ENCODE assay signal across 20 mouse cellular contexts in the genomic region with DNA sequence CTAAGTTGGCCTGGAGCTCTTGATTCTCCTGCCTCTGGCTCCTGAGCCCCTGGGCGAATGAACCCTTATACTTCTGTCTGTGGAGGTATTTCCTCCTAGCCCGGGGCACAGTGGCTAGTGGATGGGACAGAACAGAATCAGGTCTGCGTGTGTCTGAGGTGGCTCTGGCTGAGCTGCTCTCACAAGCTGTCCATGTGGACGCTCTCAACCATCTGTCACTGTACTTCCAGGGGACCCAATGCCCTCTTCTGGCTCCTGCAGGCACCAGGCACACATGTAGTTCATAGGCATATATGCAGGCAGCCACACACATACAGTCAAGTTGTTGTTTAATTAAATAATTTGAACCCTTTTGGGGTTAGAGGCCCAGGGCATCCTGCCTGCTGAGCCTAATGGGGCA. TPM values are rescaled to one million over a fixed set of nuclear protein-coding genes. Genes with fewer than 3 reads are reported as not detected.
DNase-seq lines count a peak whose midpoint lies in the region; ATAC-seq and TF ChIP-seq lines count a peak whose summit lies in the region.
"Had no signal": no experiment of that assay in that cellular context is flagged by ENCODE, and none has a peak within 500 bp of the region (broad histone marks: within the 10 kb centered on the region; RNA-seq: fewer than 3 reads in every experiment).

No protein-coding gene starts in this region.

- H3K27ac ChIP-seq in kidney, embryonic 16.5 days (ENCODE audit: low read length) = no peak overlapping the region
- H3K27ac ChIP-seq in kidney, adult 2 months (ENCODE audit: insufficient read depth, low read depth, low read length) = no peak overlapping the region
- 0 out of 2 replicates have a peak overlapping the region, but pooled peaks have one; percentile 19 for H3K27ac ChIP-seq in liver, embryonic 15.5 days (replicated peaks)
- H3K27ac ChIP-seq: forebrain, embryonic 15.5 days; heart, adult 2 months; hindbrain, embryonic 14.5 days had no signal

- no peak for TF ChIP-seq CTCF in kidney, adult 2 months (conservative IDR thresholded peaks at IDR 0.05; ENCODE audit: insufficient read depth, insufficient read length, low read depth, low read length)

- no peaks in the 10 kb centered on the region for H3K9me3 ChIP-seq in kidney, embryonic 16.5 days (ENCODE audit: low read length)
- no peaks in the 10 kb centered on the region for H3K9me3 ChIP-seq in liver, embryonic 15.5 days (replicated peaks)
- H3K9me3 ChIP-seq: forebrain, embryonic 15.5 days had no signal

- 0 out of 2 replicates have a peak overlapping the region, but pooled peaks have one; percentile 12 for H3K9ac ChIP-seq in kidney, embryonic 16.5 days (replicated peaks; ENCODE audit: low read length)
- no peak overlapping the region for H3K9ac ChIP-seq in liver, embryonic 15.5 days
- H3K9ac ChIP-seq: forebrain, embryonic 15.5 days; hindbrain, embryonic 14.5 days had no signal

- no peaks in the 10 kb centered on the region for H3K36me3 ChIP-seq in kidney, embryonic 16.5 days (ENCODE audit: insufficient read depth, low read length)
- H3K36me3 ChIP-seq in kidney, adult 2 months (ENCODE audit: control insufficient read depth, insufficient read depth, low read length) = no peaks in the 10 kb centered on the region
- H3K36me3 ChIP-seq in liver, embryonic 15.5 days (replicated peaks) = no peaks in the 10 kb centered on the region
- H3K36me3 ChIP-seq: forebrain, embryonic 15.5 days had no signal

- H3K4me2 ChIP-seq in kidney, embryonic 16.5 days (replicated peaks; ENCODE audit: low read depth, low read length) = no peak overlapping the region
- no peak overlapping the region for H3K4me2 ChIP-seq in liver, embryonic 15.5 days
- H3K4me2 ChIP-seq: forebrain, embryonic 15.5 days; hindbrain, embryonic 14.5 days; midbrain, embryonic 11.5 days had no signal

- DNase-seq in kidney, adult 2 months = no peak
- DNase-seq in cerebellum, adult 11-12 months = peak; percentile 84
- peak; percentile 63 to 67 for DNase-seq in cerebellum, postnatal 10 days
- DNase-seq in spleen, postnatal 14 days (ENCODE audit: low spot score in 2 of 2) = no peak
- no peak for DNase-seq in spleen, adult 18-20 months
- DNase-seq: adrenal gland, adult 2 months; embryo, embryonic 11 days; heart, adult 2 months; right cerebral cortex, postnatal 14 days; thymus, adult 18-20 months had no signal

- ATAC-seq in kidney, embryonic 16.5 days (ENCODE audit: low FRiP score, low TSS enrichment) = no peak
- ATAC-seq in liver, embryonic 15.5 days (ENCODE audit: insufficient read depth) = no peak
- ATAC-seq in erythroblast, adult 5-6 weeks (replicated peaks; ENCODE audit: low FRiP score, poor library complexity, severe bottlenecking) = no peak
- ATAC-seq: forebrain, embryonic 15.5 days had no signal

- H3K27me3 ChIP-seq in kidney, embryonic 16.5 days (ENCODE audit: insufficient read depth, low read length) = no peaks in the 10 kb centered on the region
- H3K27me3 ChIP-seq in kidney, adult 2 months (replicated peaks; ENCODE audit: control insufficient read depth, insufficient read depth, low read length) = no peaks in the 10 kb centered on the region
- peaks cover 9% of the 10 kb centered on the region for H3K27me3 ChIP-seq in liver, embryonic 15.5 days
- H3K27me3 ChIP-seq: forebrain, embryonic 15.5 days had no signal

- 76% methylated on average over 4 of the region's 4 CpGs for WGBS in kidney, embryonic 16.5 days
- WGBS in kidney, adult 2 months = 79% methylated on average over 4 of the region's 4 CpGs
- 52% methylated on average over 4 of the region's 4 CpGs for WGBS in liver, embryonic 15.5 days (ENCODE audit: insufficient replicate concordance)

- no peak for TF ChIP-seq POLR2A in kidney, adult 2 months (IDR thresholded peaks at IDR 0.05; ENCODE audit: low read depth, low read length)

- H3K4me3 ChIP-seq in kidney, embryonic 16.5 days (ENCODE audit: low read length) = no peak overlapping the region
- no peak overlapping the region for H3K4me3 ChIP-seq in kidney, adult 2 months (ENCODE audit: insufficient read depth, low read depth, low read length)
- no peak overlapping the region for H3K4me3 ChIP-seq in liver, embryonic 15.5 days (replicated peaks)
- H3K4me3 ChIP-seq: forebrain, embryonic 15.5 days; heart, adult 2 months; myocyte had no signal

- peaks cover 16% of the 10 kb centered on the region; the same call in 1 of the 2 replicates for H3K4me1 ChIP-seq in kidney, embryonic 16.5 days (ENCODE audit: insufficient read depth, low read length)
- H3K4me1 ChIP-seq in kidney, adult 2 months (ENCODE audit: control insufficient read depth, insufficient read depth, low read length) = 0 out of 2 replicates have a peak, but pooled peaks cover 3% of the 10 kb centered on the region
- H3K4me1 ChIP-seq in liver, embryonic 15.5 days (replicated peaks) = peaks cover 18% of the 10 kb centered on the region
- H3K4me1 ChIP-seq: forebrain, embryonic 15.5 days had no signal

RNA-seq across cellular contexts. Expression of a gene that starts 4.0 kb away (rescaled TPM):
- 0.54 and 0.77 TPM in 2 replicates for polyA plus RNA-seq in kidney, embryonic 16.5 days (2015; fragmentation: Nextera tagmentation; extraction: Ambion mirVana)
- polyA plus RNA-seq in kidney, adult 2 months (2012; rRNA removed) = 0.24 and 0.25 TPM in 2 replicates
- 7.7 and 9.5 TPM in 2 replicates for polyA plus RNA-seq in liver, embryonic 15.5 days (2015; fragmentation: Nextera tagmentation; extraction: Ambion mirVana)
- not detected in 2 replicates for total RNA-seq in erythroblast, adult 5-6 weeks (2015; ENCODE audit: low replicate concordance)
- not detected in 2 replicates for total RNA-seq in erythroblast, adult 5-6 weeks (2017; ENCODE audit: low replicate concordance)
- total RNA-seq: gastrocnemius, adult 8-10 months; heart, adult 2 months; left cerebral cortex, postnatal 10 days had no signal
- polyA plus RNA-seq: forebrain, embryonic 15.5 days; hindbrain, embryonic 14.5 days; midbrain, embryonic 11.5 days had no signal

RNA-seq across cellular contexts. Expression of a gene that starts 16.9 kb away (rescaled TPM):
- polyA plus RNA-seq in kidney, embryonic 16.5 days (2015; fragmentation: Nextera tagmentation; extraction: Ambion mirVana) = 58.5 and 59.7 TPM in 2 replicates
- polyA plus RNA-seq in kidney, adult 2 months (2012; rRNA removed) = 59.2 and 66.7 TPM in 2 replicates
- 13.0 and 15.2 TPM in 2 replicates for polyA plus RNA-seq in liver, embryonic 15.5 days (2015; fragmentation: Nextera tagmentation; extraction: Ambion mirVana)
- not detected in 2 replicates for total RNA-seq in erythroblast, adult 5-6 weeks (2015; ENCODE audit: low replicate concordance)
- total RNA-seq in erythroblast, adult 5-6 weeks (2017; ENCODE audit: low replicate concordance) = 0.70 TPM in 1 of 2 replicates, not detected in the other

RNA-seq across cellular contexts. Expression of a gene that starts 17.7 kb away (rescaled TPM):
- polyA plus RNA-seq in kidney, embryonic 16.5 days (2015; fragmentation: Nextera tagmentation; extraction: Ambion mirVana) = 54.7 and 61.9 TPM in 2 replicates
- 56.5 and 68.1 TPM in 2 replicates for polyA plus RNA-seq in kidney, adult 2 months (2012; rRNA removed)
- 21.4 and 23.6 TPM in 2 replicates for polyA plus RNA-seq in liver, embryonic 15.5 days (2015; fragmentation: Nextera tagmentation; extraction: Ambion mirVana)
- total RNA-seq in erythroblast, adult 5-6 weeks (2015; ENCODE audit: low replicate concordance) = 6.5 and 17.1 TPM in 2 replicates
- total RNA-seq in erythroblast, adult 5-6 weeks (2017; ENCODE audit: low replicate concordance) = 3.5 and 3.7 TPM in 2 replicates

RNA-seq across cellular contexts. Expression of a gene that starts 40.2 kb away (rescaled TPM):
- 0.37 and 0.70 TPM in 2 replicates for polyA plus RNA-seq in kidney, embryonic 16.5 days (2015; fragmentation: Nextera tagmentation; extraction: Ambion mirVana)
- polyA plus RNA-seq in kidney, adult 2 months (2012; rRNA removed) = 0.03 TPM in 1 of 2 replicates, not detected in the other
- polyA plus RNA-seq in liver, embryonic 15.5 days (2015; fragmentation: Nextera tagmentation; extraction: Ambion mirVana) = 0.08 and 0.26 TPM in 2 replicates
- total RNA-seq in erythroblast, adult 5-6 weeks (2015; ENCODE audit: low replicate concordance) = not detected in 2 replicates
- 0.56 and 0.77 TPM in 2 replicates for total RNA-seq in erythroblast, adult 5-6 weeks (2017; ENCODE audit: low replicate concordance)
- total RNA-seq: adrenal gland, adult 2 months; ES-E14; gastrocnemius, adult 8-10 months; heart, adult 2 months; left cerebral cortex, postnatal 10 days had no signal
- polyA plus RNA-seq: adrenal gland, adult 2 months; forebrain, embryonic 15.5 days had no signal

RNA-seq across cellular contexts. Expression of a gene that starts 40.3 kb away (rescaled TPM):
- polyA plus RNA-seq in kidney, embryonic 16.5 days (2015; fragmentation: Nextera tagmentation; extraction: Ambion mirVana) = 33.1 and 41.0 TPM in 2 replicates
- polyA plus RNA-seq in kidney, adult 2 months (2012; rRNA removed) = 26.2 and 30.0 TPM in 2 replicates
- 14.4 and 15.3 TPM in 2 replicates for polyA plus RNA-seq in liver, embryonic 15.5 days (2015; fragmentation: Nextera tagmentation; extraction: Ambion mirVana)
- 13.6 and 15.2 TPM in 2 replicates for total RNA-seq in erythroblast, adult 5-6 weeks (2015; ENCODE audit: low replicate concordance)
- total RNA-seq in erythroblast, adult 5-6 weeks (2017; ENCODE audit: low replicate concordance) = 4.5 and 8.8 TPM in 2 replicates

Comparison
In these comparisons a context has a peak if more than half of its experiments do, and no peak if none do; other contexts are left out.
1. DNase-seq: peak in cerebellum, adult 11-12 months (single experiment) and cerebellum, postnatal 10 days (2 of 2); none in kidney, adult 2 months (single experiment), spleen, postnatal 14 days (0 of 2) and spleen, adult 18-20 months (0 of 2).